Mouse (Mus musculus): ENCODE data around the gene Pbx3. TPM values are rescaled to one million over a fixed set of nuclear protein-coding genes. Genes with fewer than 3 reads are reported as not detected.

Gene Pbx3
- polyA plus RNA-seq, 1 experiment, result 187 TPM

- peak; percentile 70 for DNase-seq (ENCODE audit: low read depth)
- TF ChIP-seq CTCF (IDR thresholded peaks at IDR 0.05; ENCODE audit: borderline replicate concordance, extremely low read depth, insufficient read depth, insufficient read length) (no peak), POLR2A (IDR thresholded peaks at IDR 0.05; ENCODE audit: borderline replicate concordance, extremely low read depth, insufficient read depth, insufficient read length, poor library complexity, severe bottlenecking) (peak; percentile 38; the same call in 1 of the 2 replicates)
Measured at GRCm38 (mm10) chr2:34371441-34372304, 1.3 kb downstream of the Pbx3 start.

DNA sequence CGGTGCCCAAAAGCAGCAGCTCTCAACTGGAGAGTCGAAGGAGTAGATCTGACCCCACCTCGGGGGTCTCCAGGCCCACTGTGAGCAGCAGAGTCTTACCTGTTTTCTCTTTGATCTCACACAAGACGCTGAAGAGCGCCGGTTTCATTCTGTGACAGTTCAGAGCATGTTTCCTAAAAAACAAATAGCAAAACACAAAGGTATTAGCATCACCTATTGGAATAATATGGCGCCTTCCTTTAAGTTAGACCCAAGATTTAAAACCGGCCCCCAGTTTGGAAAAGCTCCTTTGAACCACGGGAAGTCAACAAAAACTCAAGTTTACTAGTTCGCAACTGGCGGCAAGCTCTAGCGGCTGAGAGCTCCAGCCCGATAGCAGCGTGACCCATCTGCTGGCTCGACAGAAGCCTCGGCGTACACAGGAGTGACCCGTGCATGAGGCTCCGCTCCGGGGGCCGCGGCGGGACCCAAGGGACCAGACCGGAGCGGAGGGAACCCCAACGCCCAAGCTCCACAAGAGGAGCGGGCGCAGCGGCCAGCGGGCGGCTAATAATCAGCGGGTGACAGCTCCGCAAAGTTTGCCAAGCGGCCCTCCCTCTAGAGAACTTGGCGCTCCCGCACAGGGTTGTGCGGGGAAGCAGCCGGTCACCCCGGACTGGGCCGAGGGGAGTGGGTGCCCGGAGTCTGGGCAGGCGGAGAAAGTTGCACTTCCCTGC, 2.1 kb downstream of the Pbx3 start:
- peak; percentile 51 for DNase-seq (ENCODE audit: low read depth)

GRCm38 (mm10) chr2:34370349-34370724, 2.6 kb downstream of the Pbx3 start:
- TF ChIP-seq CTCF (IDR thresholded peaks at IDR 0.05; ENCODE audit: borderline replicate concordance, extremely low read depth, insufficient read depth, insufficient read length) (no peak), POLR2A (IDR thresholded peaks at IDR 0.05; ENCODE audit: borderline replicate concordance, extremely low read depth, insufficient read depth, insufficient read length, poor library complexity, severe bottlenecking) (no peak)
- DNase-seq (ENCODE audit: low read depth), result peak; percentile 34

More for the DNA sequence above, 2.1 kb downstream of the Pbx3 start:
- TF ChIP-seq POLR2A (IDR thresholded peaks at IDR 0.05; ENCODE audit: borderline replicate concordance, extremely low read depth, insufficient read depth, insufficient read length, poor library complexity, severe bottlenecking) (no peak), CTCF (IDR thresholded peaks at IDR 0.05; ENCODE audit: borderline replicate concordance, extremely low read depth, insufficient read depth, insufficient read length) (no peak)

- TF ChIP-seq POLR2A (IDR thresholded peaks at IDR 0.05; ENCODE audit: borderline replicate concordance, extremely low read depth, insufficient read depth, insufficient read length, poor library complexity, severe bottlenecking) (no peak), CTCF (IDR thresholded peaks at IDR 0.05; ENCODE audit: borderline replicate concordance, extremely low read depth, insufficient read depth, insufficient read length) (no peak)
- peak; percentile 65 for DNase-seq (ENCODE audit: low read depth)
Measured at GRCm38 (mm10) chr2:34368396-34368795, 4.5 kb downstream of the Pbx3 start.

DNA sequence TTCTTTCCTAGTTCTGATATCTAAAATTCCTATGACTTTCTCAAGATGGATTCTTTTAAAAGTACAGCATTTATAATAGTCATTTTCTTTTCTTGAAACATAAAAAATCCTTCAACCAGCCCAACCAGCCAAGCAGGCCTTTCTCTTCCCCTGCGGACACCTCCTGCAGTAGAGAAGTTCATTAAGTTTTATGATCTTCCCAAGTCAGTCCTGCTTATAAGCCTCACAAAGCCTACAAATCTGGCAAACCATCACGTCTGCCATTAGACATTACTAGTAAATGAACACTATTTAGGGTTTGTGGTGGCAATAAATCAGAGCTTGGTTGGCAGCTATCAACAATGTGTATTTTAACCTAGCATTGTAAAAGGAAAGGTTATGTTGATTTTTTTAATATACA, 5.9 kb downstream of the Pbx3 start:
- DNase-seq (ENCODE audit: low read depth), result peak; percentile 43
- TF ChIP-seq CTCF (IDR thresholded peaks at IDR 0.05; ENCODE audit: borderline replicate concordance, extremely low read depth, insufficient read depth, insufficient read length) (no peak), POLR2A (IDR thresholded peaks at IDR 0.05; ENCODE audit: borderline replicate concordance, extremely low read depth, insufficient read depth, insufficient read length, poor library complexity, severe bottlenecking) (no peak)

- no peak for TF ChIP-seq CTCF (IDR thresholded peaks at IDR 0.05; ENCODE audit: borderline replicate concordance, extremely low read depth, insufficient read depth, insufficient read length)
- no peak for TF ChIP-seq POLR2A (IDR thresholded peaks at IDR 0.05; ENCODE audit: borderline replicate concordance, extremely low read depth, insufficient read depth, insufficient read length, poor library complexity, severe bottlenecking)
Measured at GRCm38 (mm10) chr2:34363678-34364077, 9.3 kb downstream of the Pbx3 start.

GRCm38 (mm10) chr2:34355801-34356211, 17.1 kb downstream of the Pbx3 start:
- DNase-seq (ENCODE audit: low read depth), result peak; percentile 87
- TF ChIP-seq POLR2A (IDR thresholded peaks at IDR 0.05; ENCODE audit: borderline replicate concordance, extremely low read depth, insufficient read depth, insufficient read length, poor library complexity, severe bottlenecking) (no peak), CTCF (IDR thresholded peaks at IDR 0.05; ENCODE audit: borderline replicate concordance, extremely low read depth, insufficient read depth, insufficient read length) (no peak)

More at GRCm38 (mm10) chr2:34363678-34364077, 9.3 kb downstream of the Pbx3 start:
- peak; percentile 95 for DNase-seq (ENCODE audit: low read depth)

DNA sequence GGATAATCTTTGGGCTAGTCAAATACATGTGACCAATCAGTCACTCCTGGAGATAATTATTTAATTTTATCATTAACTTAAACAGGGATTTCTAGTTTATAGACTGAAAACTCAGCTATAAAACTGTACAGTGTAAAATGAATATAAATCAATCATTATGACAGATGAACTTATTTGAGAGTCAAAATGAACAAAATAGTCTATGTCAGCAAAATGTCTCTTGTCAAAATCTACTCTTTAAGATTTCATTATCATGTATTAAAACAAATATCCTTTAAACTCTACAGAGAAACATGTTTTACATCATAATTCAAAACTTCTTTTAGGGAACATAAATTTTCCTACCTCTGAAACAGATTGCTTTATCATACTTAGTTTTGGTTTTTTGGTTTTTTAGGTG, 20.9 kb downstream of the Pbx3 start:
- TF ChIP-seq POLR2A (IDR thresholded peaks at IDR 0.05; ENCODE audit: borderline replicate concordance, extremely low read depth, insufficient read depth, insufficient read length, poor library complexity, severe bottlenecking) (no peak), CTCF (IDR thresholded peaks at IDR 0.05; ENCODE audit: borderline replicate concordance, extremely low read depth, insufficient read depth, insufficient read length) (no peak)

DNA sequence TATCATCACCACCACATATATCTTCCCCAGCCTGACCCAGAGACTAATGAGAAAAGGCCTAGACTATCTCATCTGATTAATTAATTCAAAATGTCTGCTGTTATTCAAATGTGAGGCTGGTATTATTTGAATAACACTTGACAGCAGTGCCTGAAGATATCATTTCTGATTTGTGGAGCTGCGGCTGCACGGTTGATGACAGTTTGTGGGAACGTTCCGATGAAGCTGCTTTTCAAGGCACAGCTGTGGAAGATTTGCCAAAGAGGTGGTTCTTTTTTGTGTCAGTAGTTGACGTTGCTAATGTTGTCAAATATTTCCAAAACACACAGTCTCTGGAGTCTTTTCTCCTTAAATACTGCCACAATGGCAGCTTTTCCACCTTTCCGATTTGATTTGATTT, 25.8 kb downstream of the Pbx3 start:
- TF ChIP-seq CTCF (IDR thresholded peaks at IDR 0.05; ENCODE audit: borderline replicate concordance, extremely low read depth, insufficient read depth, insufficient read length), result no peak
- TF ChIP-seq POLR2A (IDR thresholded peaks at IDR 0.05; ENCODE audit: borderline replicate concordance, extremely low read depth, insufficient read depth, insufficient read length, poor library complexity, severe bottlenecking), result no peak
- peak; percentile 71 for DNase-seq (ENCODE audit: low read depth)

More for the DNA sequence above, 20.9 kb downstream of the Pbx3 start:
- DNase-seq (ENCODE audit: low read depth), result no peak

- no peak for DNase-seq (ENCODE audit: low read depth)
- TF ChIP-seq POLR2A (IDR thresholded peaks at IDR 0.05; ENCODE audit: borderline replicate concordance, extremely low read depth, insufficient read depth, insufficient read length, poor library complexity, severe bottlenecking) (no peak), CTCF (IDR thresholded peaks at IDR 0.05; ENCODE audit: borderline replicate concordance, extremely low read depth, insufficient read depth, insufficient read length) (no peak)
Measured at GRCm38 (mm10) chr2:34298664-34299063, 74.3 kb downstream of the Pbx3 start.

GRCm38 (mm10) chr2:34298202-34298601, 74.7 kb downstream of the Pbx3 start:
- DNase-seq (ENCODE audit: low read depth), result no peak
- TF ChIP-seq POLR2A (IDR thresholded peaks at IDR 0.05; ENCODE audit: borderline replicate concordance, extremely low read depth, insufficient read depth, insufficient read length, poor library complexity, severe bottlenecking), result no peak

All from brain, embryonic 14.5 days (tissue).